Mouse (Mus musculus) erythroblast, adult 5-6 weeks (primary cell): ENCODE data around the gene Hoxc11. TPM values are rescaled to one million over a fixed set of nuclear protein-coding genes. Genes with fewer than 3 reads are reported as not detected.

Source experiments
- ATAC-seq: replicated peaks from 2 replicates; pipeline ENCODE4 v1.8.0; 2016; ENCODE audit warnings: moderate number of reproducible peaks, mild to moderate bottlenecking, moderate TSS enrichment, inconsistent platforms; ENCODE audit not compliant: poor library complexity, low FRiP score, severe bottlenecking
- total RNA-seq, 2 experiments: library from RNA; stranded (forward) in 1 of 2; stranded (reverse) in 1 of 2; fragments of 150-400 nt in 1 of 2; fragments of 200-764, 138-1000 nt in 1 of 2; gene quantifications; 2 replicates each; pipeline versions ENCODE4 v1.2.3 to v1.2.4; 2015 to 2017; ENCODE audit warnings: low replicate concordance in 2 of 2

Gene Hoxc11
- total RNA-seq, 2 experiments from 2014 or later = not detected

- ATAC-seq = no peak
Observed at GRCm38 (mm10) chr15:102963259-102963658, 9.0 kb downstream of the Hoxc11 start.

GRCm38 (mm10) chr15:102963671-102964640 lies 9.7 kb downstream of the Hoxc11 start:
- no peak for ATAC-seq

- ATAC-seq = no peak
Observed at GRCm38 (mm10) chr15:102965003-102965891, 11.0 kb downstream of the Hoxc11 start.

- ATAC-seq = no peak
Observed at GRCm38 (mm10) chr15:102965892-102966775, 11.9 kb downstream of the Hoxc11 start.

- ATAC-seq = no peak
Observed at GRCm38 (mm10) chr15:102966776-102967311, 12.6 kb downstream of the Hoxc11 start, which contains the start of gene Hoxc10. TSS of gene Hoxc10 (plus strand) at chr15:102966796.

GRCm38 (mm10) chr15:102967312-102967510 lies 13.0 kb downstream of the Hoxc11 start, which contains the start of gene Hoxc5:
TSS of gene Hoxc5 (plus strand) at chr15:102967443.
- ATAC-seq = no peak

GRCm38 (mm10) chr15:102967511-102968397 lies 13.5 kb downstream of the Hoxc11 start:
- ATAC-seq = no peak

- ATAC-seq = no peak
Observed at GRCm38 (mm10) chr15:102969296-102969695, 15.1 kb downstream of the Hoxc11 start.

GRCm38 (mm10) chr15:102970740-102971139 lies 16.5 kb downstream of the Hoxc11 start:
- ATAC-seq = no peak

GRCm38 (mm10) chr15:102972254-102972653 lies 18.0 kb downstream of the Hoxc11 start:
- no peak for ATAC-seq

- no peak for ATAC-seq
Observed at GRCm38 (mm10) chr15:102972753-102973152, 18.5 kb downstream of the Hoxc11 start.

- no peak for ATAC-seq
Observed at GRCm38 (mm10) chr15:102975034-102975433, 20.8 kb downstream of the Hoxc11 start.

- no peak for ATAC-seq
Observed at GRCm38 (mm10) chr15:102975688-102976111, 21.5 kb downstream of the Hoxc11 start.

- no peak for ATAC-seq
Observed at GRCm38 (mm10) chr15:102976171-102976570, 21.9 kb downstream of the Hoxc11 start, which contains the start of gene Hoxc9. TSS of gene Hoxc9 (plus strand) at chr15:102976439.

GRCm38 (mm10) chr15:102976631-102977422 lies 22.6 kb downstream of the Hoxc11 start:
- ATAC-seq = no peak

GRCm38 (mm10) chr15:102977423-102977974 lies 23.3 kb downstream of the Hoxc11 start:
- ATAC-seq = no peak
